Mouse (Mus musculus) embryonic facial prominence, embryonic 10.5 days (tissue): ENCODE measurements around the gene Slc25a34. TPM values are rescaled to one million over a fixed set of nuclear protein-coding genes. Genes with fewer than 3 reads are reported as not detected.

ENCODE experiments used
- DNase-seq: peaks from one replicate; pipeline ENCODE4 v3.0.0-alpha.2; 2017; ENCODE audit warnings: low spot score
- H3K27ac ChIP-seq: fragments of 300-500 bp; sonication (generic); replicated peaks from 2 replicates; pipeline ENCODE4 v1.5.1; 2016; ENCODE audit warnings: mild to moderate bottlenecking
- H3K27me3 ChIP-seq: fragments of 300-500 bp; sonication (generic); replicated peaks from 2 replicates; pipeline ENCODE4 v1.6.1; 2016; ENCODE audit warnings: low read depth, mild to moderate bottlenecking; ENCODE audit not compliant: poor library complexity, severe bottlenecking
- H3K36me3 ChIP-seq: fragments of 300-500 bp; sonication (generic); replicated peaks from 2 replicates; pipeline ENCODE4 v1.6.1; 2016; ENCODE audit warnings: mild to moderate bottlenecking, moderate library complexity
- H3K4me1 ChIP-seq: fragments of 300-500 bp; sonication (generic); 2 replicates; pipeline ENCODE4 v1.6.1; 2016
- H3K4me3 ChIP-seq: fragments of 300-500 bp; sonication (generic); 2 replicates; pipeline ENCODE4 v1.5.1; 2016; ENCODE audit warnings: mild to moderate bottlenecking, moderate library complexity
- H3K9me3 ChIP-seq: fragments of 300-500 bp; sonication (generic); 2 replicates; pipeline ENCODE4 v1.6.1; 2016; ENCODE audit warnings: mild to moderate bottlenecking
- WGBS: fragments of 180-500 bp; shearing (Covaris S2); methylation state at CpG from one replicate; pipeline ENCODE4 v1.1.7; 2016; 5-methylcytosine and 5-hydroxymethylcytosine counted together
- polyA plus RNA-seq: library from polyadenylated mRNA; unstranded; fragments of >200 nt; fragmentation: Nextera tagmentation; extraction: Ambion mirVana; gene quantifications from 2 replicates; pipeline ENCODE4 v1.2.1, GENCODE M21; 2016

Gene Slc25a34
- polyA plus RNA-seq, 1 experiment from 2014 or later: 0.09 TPM

DNA sequence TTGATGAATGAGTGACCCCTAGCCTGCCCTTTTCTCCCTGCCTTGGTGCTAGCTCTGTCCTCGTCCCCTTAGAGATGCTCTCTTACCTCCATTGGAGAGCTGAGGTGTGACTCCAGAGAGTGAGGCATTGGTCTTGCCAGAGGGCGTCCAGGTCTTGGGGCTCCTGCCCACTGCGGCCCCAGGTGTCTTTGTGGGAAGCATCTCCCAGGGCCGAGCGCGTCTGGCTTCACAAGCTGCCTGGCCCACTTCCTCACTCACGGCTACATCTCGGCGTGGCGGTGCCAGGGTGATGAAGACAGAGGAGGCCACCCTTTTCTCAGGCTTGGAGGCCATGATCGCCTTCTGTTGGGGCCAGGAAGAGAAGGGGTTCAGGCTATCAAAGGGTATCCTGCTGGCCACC, 28.5 kb downstream of the Slc25a34 start:
- no peaks in the 10 kb centered on the region for H3K9me3 ChIP-seq
- peaks cover 57% of the 10 kb centered on the region for H3K36me3 ChIP-seq
- 95% methylated on average over 11 of the region's 11 CpGs for WGBS
- H3K4me3 ChIP-seq: no peak overlapping the region
- H3K4me1 ChIP-seq: peaks cover 36% of the 10 kb centered on the region
- DNase-seq: no peak
- H3K27ac ChIP-seq: no peak overlapping the region
- H3K27me3 ChIP-seq: peaks cover 12% of the 10 kb centered on the region

DNA sequence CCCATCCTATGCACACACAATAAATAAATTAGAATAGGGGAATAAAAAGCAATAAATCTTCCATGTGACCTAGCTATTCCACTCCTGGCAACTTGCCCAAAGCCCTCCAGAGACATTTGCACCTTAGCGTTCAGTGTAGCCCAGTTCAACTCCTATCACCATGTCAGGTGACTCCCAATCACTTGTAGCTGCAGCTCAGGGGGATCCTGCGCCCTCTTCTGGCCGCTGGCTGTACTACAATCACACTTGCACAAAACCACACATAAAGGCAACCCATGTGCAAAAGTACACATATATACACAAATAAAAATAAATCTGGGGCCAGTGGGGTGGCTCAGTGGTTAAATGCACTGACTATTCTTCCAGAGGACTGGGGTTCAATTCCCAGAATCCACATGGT, 32.1 kb downstream of the Slc25a34 start:
- 24% methylated on average over 3 of the region's 3 CpGs for WGBS
- H3K27me3 ChIP-seq: no peaks in the 10 kb centered on the region
- H3K9me3 ChIP-seq: no peaks in the 10 kb centered on the region
- DNase-seq: peak; percentile 50
- H3K4me3 ChIP-seq: no peak overlapping the region
- 0 out of 2 replicates have a peak, but pooled peaks cover 3% of the 10 kb centered on the region for H3K4me1 ChIP-seq
- H3K36me3 ChIP-seq: peaks cover 87% of the 10 kb centered on the region
- H3K27ac ChIP-seq: no peak overlapping the region

DNA sequence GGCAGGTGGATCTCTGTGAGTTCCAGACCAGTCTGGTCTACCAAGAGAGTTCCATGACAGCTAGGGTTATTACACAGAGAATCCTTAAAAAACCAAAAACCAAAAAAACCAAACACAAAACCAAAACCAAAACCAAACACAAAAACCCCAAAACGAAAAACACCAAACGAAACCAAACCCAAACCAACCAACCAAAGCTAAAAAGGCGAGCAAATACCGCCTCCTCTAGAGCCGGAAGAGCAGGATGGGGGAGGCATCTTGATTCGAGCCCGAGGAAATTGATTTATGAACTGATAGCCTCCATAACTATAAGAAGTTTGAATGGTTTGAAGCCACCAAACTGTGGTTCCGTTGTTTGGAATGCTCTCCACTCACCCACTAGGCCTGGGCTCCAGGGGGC, 39.7 kb downstream of the Slc25a34 start:
- Histone ChIP-seq H3K4me3 (no peak overlapping the region), H3K36me3 (peaks cover 95% of the 10 kb centered on the region), H3K4me1 (no peaks in the 10 kb centered on the region), H3K27me3 (no peaks in the 10 kb centered on the region), H3K9me3 (no peaks in the 10 kb centered on the region), H3K27ac (no peak overlapping the region)
- DNase-seq: no peak
- WGBS: 93% methylated on average over 8 of the region's 8 CpGs

GRCm38 (mm10) chr4:141581051-141581450, 42.6 kb downstream of the Slc25a34 start:
- peaks cover 96% of the 10 kb centered on the region for H3K36me3 ChIP-seq
- H3K27ac ChIP-seq: no peak overlapping the region
- 92% methylated on average over 13 of the region's 13 CpGs for WGBS
- DNase-seq: no peak
- H3K27me3 ChIP-seq: no peaks in the 10 kb centered on the region
- no peak overlapping the region for H3K4me3 ChIP-seq
- no peaks in the 10 kb centered on the region for H3K4me1 ChIP-seq
- H3K9me3 ChIP-seq: no peaks in the 10 kb centered on the region

DNA sequence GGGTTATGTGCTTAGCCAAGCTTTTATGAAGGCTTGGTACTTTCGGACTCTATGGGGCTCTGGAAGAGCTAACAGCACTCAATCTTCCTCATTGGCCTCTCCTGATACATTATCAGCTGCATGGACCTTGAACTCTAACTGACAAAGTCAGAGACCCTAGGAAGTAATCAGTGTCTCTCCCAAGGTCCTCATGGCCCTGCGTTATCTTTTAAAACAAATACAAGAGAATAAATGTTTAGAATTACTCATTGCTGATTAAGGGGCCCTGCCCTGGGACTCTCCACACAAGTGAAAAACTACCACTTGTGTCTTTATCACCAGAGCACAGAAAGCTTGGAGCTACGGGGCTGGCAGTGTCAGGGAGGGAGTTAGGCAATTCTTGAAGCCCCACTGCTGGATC, 44.8 kb downstream of the Slc25a34 start:
- 93% methylated on average over 3 of the region's 3 CpGs for WGBS
- 0 out of 2 replicates have a peak, but pooled peaks cover 7% of the 10 kb centered on the region for H3K4me1 ChIP-seq
- no peaks in the 10 kb centered on the region for H3K9me3 ChIP-seq
- no peak overlapping the region for H3K4me3 ChIP-seq
- no peak for DNase-seq
- H3K27me3 ChIP-seq: no peaks in the 10 kb centered on the region; the same call in 1 of the 2 replicates
- H3K27ac ChIP-seq: no peak overlapping the region
- peaks cover 76% of the 10 kb centered on the region for H3K36me3 ChIP-seq

DNA sequence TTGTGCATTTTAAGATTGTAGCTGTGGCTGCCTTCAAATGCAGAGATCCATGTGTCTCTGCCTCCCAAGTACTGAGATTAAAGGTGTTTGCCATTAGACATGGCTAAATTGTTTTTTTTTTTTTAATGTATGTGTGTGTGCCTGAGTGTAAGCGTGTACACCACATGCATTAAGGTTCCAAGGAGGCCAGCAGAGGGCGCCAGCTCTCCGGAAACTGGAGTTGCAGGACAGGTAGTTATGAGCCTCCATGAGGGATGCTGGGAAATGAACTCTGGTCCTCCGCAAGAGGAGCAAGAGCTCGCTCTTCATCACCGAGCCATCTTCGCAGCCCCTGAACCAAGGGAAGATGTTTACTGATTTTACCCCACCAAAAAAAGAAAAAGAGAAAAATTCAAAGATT, 46.7 kb downstream of the Slc25a34 start:
- H3K4me3 ChIP-seq: no peak overlapping the region
- peak; percentile 32 for DNase-seq
- no peak overlapping the region for H3K27ac ChIP-seq
- no peaks in the 10 kb centered on the region for H3K9me3 ChIP-seq
- 95% methylated on average over 7 of the region's 7 CpGs for WGBS
- peaks cover 14% of the 10 kb centered on the region; the same call in 1 of the 2 replicates for H3K4me1 ChIP-seq
- H3K27me3 ChIP-seq: no peaks in the 10 kb centered on the region; the same call in 1 of the 2 replicates
- H3K36me3 ChIP-seq: peaks cover 56% of the 10 kb centered on the region

- Histone ChIP-seq H3K27ac (no peak overlapping the region), H3K36me3 (peaks cover 53% of the 10 kb centered on the region), H3K4me3 (no peak overlapping the region), H3K9me3 (no peaks in the 10 kb centered on the region), H3K4me1 (peaks cover 15% of the 10 kb centered on the region; the same call in 1 of the 2 replicates), H3K27me3 (no peaks in the 10 kb centered on the region; the same call in 1 of the 2 replicates)
- 82% methylated on average over 11 of the region's 11 CpGs for WGBS
- no peak for DNase-seq
Observed at GRCm38 (mm10) chr4:141576404-141576803, 47.2 kb downstream of the Slc25a34 start.

DNA sequence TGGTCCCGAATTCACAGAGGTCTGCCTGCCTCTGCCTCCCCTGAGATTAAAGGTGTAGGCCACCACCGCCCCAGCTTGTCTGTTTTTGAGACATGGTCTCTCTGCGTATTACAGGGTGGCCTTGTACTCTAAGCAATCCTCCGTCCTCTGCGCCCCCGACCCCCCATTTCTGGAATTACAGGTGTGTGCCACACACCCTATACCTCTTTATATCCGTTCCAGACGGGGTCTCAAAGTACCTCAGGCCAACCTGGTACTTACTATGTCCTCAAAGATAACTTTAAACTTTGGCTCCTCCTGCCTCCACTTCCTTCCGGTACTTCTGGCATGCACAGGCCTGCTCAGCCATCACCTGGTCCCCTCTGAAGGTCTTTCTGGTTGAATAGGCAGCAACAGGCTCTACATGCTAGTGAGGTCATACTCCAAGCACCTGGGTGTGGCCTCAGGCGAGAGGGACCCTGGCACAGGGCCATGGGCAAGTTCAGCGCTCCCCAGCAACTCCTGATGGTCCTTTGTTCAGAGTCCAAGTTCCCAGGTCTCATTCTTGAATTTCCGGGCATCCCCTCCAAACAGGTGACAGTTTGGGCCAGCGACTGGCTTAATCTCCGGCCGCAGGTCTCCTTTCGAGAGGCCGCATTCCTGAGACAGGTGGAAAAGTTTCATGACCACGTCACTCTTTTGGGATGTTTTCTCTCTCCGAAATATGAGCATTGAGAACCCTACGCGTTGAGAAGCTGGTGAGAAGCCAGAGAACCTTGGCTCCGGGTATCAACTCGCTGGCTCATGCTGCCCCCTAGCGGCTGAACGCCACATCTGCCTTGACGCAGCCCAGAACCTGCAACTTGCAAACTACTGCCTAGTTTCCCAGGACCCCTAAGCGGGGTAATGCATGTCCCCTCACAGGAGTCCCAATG, 48.6 kb downstream of the Slc25a34 start:
- Histone ChIP-seq H3K27ac (no peak overlapping the region), H3K4me3 (no peak overlapping the region), H3K4me1 (peaks cover 17% of the 10 kb centered on the region), H3K9me3 (no peaks in the 10 kb centered on the region), H3K36me3 (peaks cover 39% of the 10 kb centered on the region), H3K27me3 (no peaks in the 10 kb centered on the region; the same call in 1 of the 2 replicates)
- 43% methylated on average over 27 of the region's 27 CpGs for WGBS
- peak; percentile 86 for DNase-seq

DNA sequence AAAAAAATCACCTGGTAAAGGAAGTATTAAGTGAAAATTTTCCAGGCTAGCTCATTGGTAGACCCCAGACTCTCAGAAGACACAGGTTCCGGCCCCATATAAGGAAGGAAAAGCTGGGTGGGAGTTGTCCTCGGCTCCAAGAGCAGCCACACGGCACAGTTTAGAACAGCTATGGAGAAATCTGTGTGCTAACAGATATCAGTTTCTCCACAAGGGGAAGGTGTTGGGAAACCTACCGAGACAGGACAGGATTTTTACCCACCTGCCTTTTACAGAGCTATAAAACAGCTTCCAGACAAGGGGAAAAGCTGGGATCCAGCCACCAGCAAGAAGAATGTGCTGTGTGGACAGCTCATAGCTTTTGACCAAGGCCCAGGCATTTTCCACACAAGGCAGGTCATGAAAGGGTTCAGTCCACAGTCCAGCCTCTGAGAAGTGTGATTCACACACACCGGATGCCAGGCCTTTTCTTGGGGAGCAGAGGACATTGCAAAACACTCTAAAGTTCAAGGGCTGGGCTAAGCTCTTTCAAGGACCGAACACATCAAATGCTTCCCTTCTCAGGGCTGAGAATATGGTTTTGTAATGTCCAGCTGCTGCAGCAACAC, 50.2 kb downstream of the Slc25a34 start:
- 76% methylated on average over 6 of the region's 6 CpGs for WGBS
- Histone ChIP-seq H3K36me3 (peaks cover 24% of the 10 kb centered on the region), H3K27ac (no peak overlapping the region), H3K9me3 (no peaks in the 10 kb centered on the region), H3K4me1 (peaks cover 17% of the 10 kb centered on the region), H3K4me3 (no peak overlapping the region), H3K27me3 (no peaks in the 10 kb centered on the region; the same call in 1 of the 2 replicates)
- no peak for DNase-seq

DNA sequence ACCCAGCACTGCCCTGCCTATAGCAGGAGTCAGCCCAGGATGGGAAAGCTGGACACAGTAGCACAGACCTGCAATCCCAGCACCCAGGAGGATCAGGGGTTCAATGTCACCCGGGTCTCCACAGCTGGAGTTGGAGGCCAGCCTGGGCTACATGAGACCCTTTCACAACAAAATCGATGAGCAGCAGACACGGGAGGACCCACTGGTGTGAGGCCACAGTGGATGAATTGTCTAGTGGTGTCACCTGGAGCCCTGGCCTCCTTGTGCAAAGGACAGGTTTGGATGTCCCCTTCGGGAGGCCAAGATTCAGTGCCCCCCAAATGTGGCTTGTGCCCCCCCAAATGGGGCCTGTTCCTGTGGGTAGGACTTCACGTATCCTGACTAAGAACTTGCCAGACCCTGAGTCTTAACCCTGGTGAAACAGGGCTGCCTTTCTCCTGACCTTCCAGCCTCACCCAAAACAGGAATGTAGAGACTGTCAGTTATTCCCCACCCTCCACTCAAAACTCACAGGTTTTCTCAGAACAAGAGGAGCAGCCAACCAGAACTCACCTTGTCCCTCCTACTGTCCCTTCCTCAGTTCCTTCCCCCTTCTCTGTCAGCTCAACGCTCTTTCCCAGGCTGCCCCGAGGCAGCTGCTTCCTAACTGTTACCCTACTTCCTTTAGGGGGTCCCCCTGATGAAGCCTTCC, 50.8 kb downstream of the Slc25a34 start:
- 76% methylated on average over 7 of the region's 7 CpGs for WGBS
- H3K9me3 ChIP-seq: no peaks in the 10 kb centered on the region
- peaks cover 17% of the 10 kb centered on the region for H3K4me1 ChIP-seq
- no peaks in the 10 kb centered on the region; the same call in 1 of the 2 replicates for H3K27me3 ChIP-seq
- no peak overlapping the region for H3K27ac ChIP-seq
- no peak overlapping the region for H3K4me3 ChIP-seq
- peaks cover 17% of the 10 kb centered on the region for H3K36me3 ChIP-seq
- DNase-seq: no peak

- Histone ChIP-seq H3K27ac (no peak overlapping the region), H3K27me3 (no peaks in the 10 kb centered on the region; the same call in 1 of the 2 replicates), H3K4me3 (no peak overlapping the region), H3K4me1 (peaks cover 17% of the 10 kb centered on the region), H3K9me3 (no peaks in the 10 kb centered on the region), H3K36me3 (peaks cover 8% of the 10 kb centered on the region)
- 77% methylated on average over 10 of the region's 10 CpGs for WGBS
- DNase-seq: no peak
Observed at GRCm38 (mm10) chr4:141571934-141572333, 51.7 kb downstream of the Slc25a34 start.

DNA sequence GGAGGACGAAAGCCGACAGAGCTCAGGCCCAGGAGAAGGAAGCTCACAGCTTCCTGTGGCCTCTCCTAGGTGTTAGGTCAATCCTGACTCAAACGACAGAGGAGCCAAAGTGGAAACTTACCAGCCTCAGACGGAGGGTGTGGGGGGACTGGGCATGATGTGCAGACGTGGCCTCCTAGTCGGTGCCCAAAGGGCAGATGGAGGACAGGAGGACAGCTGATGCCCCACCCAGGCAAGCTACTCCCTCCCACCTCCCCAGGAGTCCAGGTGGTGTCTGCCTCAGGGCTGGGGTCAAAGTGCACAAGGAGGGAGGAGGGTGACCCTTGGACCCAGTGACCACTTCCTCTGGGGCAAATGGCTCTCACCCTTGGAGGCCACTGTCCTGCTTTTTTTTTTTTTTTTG, 52.3 kb downstream of the Slc25a34 start:
- 60% methylated on average over 6 of the region's 6 CpGs for WGBS
- no peaks in the 10 kb centered on the region for H3K9me3 ChIP-seq
- H3K4me3 ChIP-seq: no peak overlapping the region
- H3K27me3 ChIP-seq: no peaks in the 10 kb centered on the region; the same call in 1 of the 2 replicates
- no peak overlapping the region for H3K27ac ChIP-seq
- peaks cover 2% of the 10 kb centered on the region for H3K36me3 ChIP-seq
- no peak for DNase-seq
- H3K4me1 ChIP-seq: peaks cover 17% of the 10 kb centered on the region
